In the genomic region with DNA sequence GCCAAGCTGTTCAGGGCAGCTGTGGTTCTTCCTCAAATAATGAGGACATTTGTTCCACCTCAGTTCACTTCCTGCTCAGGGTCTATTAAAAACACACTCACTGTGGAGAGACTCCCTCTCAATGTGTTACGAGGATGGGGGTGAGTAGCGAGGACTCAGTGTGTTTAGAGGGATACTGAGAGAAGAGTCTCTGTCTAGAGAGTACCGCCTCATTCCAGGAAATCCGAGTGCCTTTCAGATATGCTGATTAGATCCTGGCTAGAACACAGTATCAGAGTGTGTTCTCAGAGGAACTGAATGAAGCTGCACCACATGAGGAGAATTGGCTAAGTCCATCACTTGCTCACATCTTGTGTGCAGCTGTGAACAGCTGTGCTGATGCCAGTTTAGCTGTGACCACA, we compare ENCODE assay signal across 10 mouse cellular contexts.
A peak's percentile ranks its signal among the peaks of the same experiment; 100 is the strongest.
DNase-seq lines count a peak whose midpoint lies in the region; ATAC-seq lines count a peak whose summit lies in the region.
"Had no signal": no experiment of that assay in that cellular context is flagged by ENCODE, and none has a peak within 500 bp of the region (broad histone marks: within the 10 kb centered on the region; RNA-seq: fewer than 3 reads in every experiment).

No protein-coding gene starts in this region.

- 32% methylated on average over 4 of the region's 4 CpGs for WGBS in hindbrain, embryonic 13.5 days
- WGBS in neural tube, embryonic 11.5 days, result 29% methylated on average over 4 of the region's 4 CpGs

- H3K36me3 ChIP-seq in hindbrain, embryonic 13.5 days, result no peaks in the 10 kb centered on the region
- no peaks in the 10 kb centered on the region for H3K36me3 ChIP-seq in neural tube, embryonic 11.5 days (ENCODE audit: control insufficient read depth, insufficient read depth, low read length)
- H3K36me3 ChIP-seq: heart, embryonic 15.5 days had no signal

- no peak overlapping the region for H3K9ac ChIP-seq in hindbrain, embryonic 13.5 days
- no peak overlapping the region for H3K9ac ChIP-seq in neural tube, embryonic 11.5 days (ENCODE audit: low read length)
- H3K9ac ChIP-seq: heart, embryonic 15.5 days had no signal

- peaks cover 3% of the 10 kb centered on the region; the same call in 1 of the 2 replicates for H3K4me1 ChIP-seq in hindbrain, embryonic 13.5 days (replicated peaks)
- H3K4me1 ChIP-seq in neural tube, embryonic 11.5 days (ENCODE audit: control insufficient read depth, insufficient read depth, low read length), result no peaks in the 10 kb centered on the region
- H3K4me1 ChIP-seq: heart, embryonic 15.5 days had no signal

- DNase-seq in kidney, postnatal 14 days, result peak; percentile 2
- no peak for DNase-seq in kidney, adult 9 months
- DNase-seq in embryo, embryonic 11 days, result peak; percentile 21
- DNase-seq in neural tube, embryonic 11.5 days (ENCODE audit: low spot score), result no peak
- no peak for DNase-seq in adrenal gland, postnatal 25 days
- DNase-seq in adrenal gland, postnatal 4 days (ENCODE audit: low spot score in 2 of 2), result no peak
- no peak for DNase-seq in yolk sac, embryonic 10.5 days (ENCODE audit: low spot score)

- no peaks in the 10 kb centered on the region for H3K27me3 ChIP-seq in hindbrain, embryonic 13.5 days
- no peaks in the 10 kb centered on the region for H3K27me3 ChIP-seq in neural tube, embryonic 11.5 days (ENCODE audit: control insufficient read depth, insufficient read depth, low read length)
- H3K27me3 ChIP-seq: heart, embryonic 15.5 days had no signal

- no peak overlapping the region for H3K4me3 ChIP-seq in hindbrain, embryonic 13.5 days
- H3K4me3 ChIP-seq in neural tube, embryonic 11.5 days (ENCODE audit: low read depth, low read length), result no peak overlapping the region
- H3K4me3 ChIP-seq: heart, embryonic 15.5 days had no signal

- no peak overlapping the region for H3K4me2 ChIP-seq in hindbrain, embryonic 13.5 days
- H3K4me2 ChIP-seq in neural tube, embryonic 11.5 days (ENCODE audit: low read depth), result no peak overlapping the region
- H3K4me2 ChIP-seq: heart, embryonic 15.5 days; liver, embryonic 11.5 days had no signal

- 0 out of 2 replicates have a peak, but pooled peaks have one; percentile 61 for ATAC-seq in hindbrain, embryonic 13.5 days (ENCODE audit: low FRiP score)
- ATAC-seq in neural tube, embryonic 11.5 days (ENCODE audit: insufficient read depth, low FRiP score, low TSS enrichment), result peak; percentile 31; the same call in 1 of the 2 replicates

- no peak overlapping the region for H3K27ac ChIP-seq in hindbrain, embryonic 13.5 days
- H3K27ac ChIP-seq in neural tube, embryonic 11.5 days (ENCODE audit: low read depth, low read length), result no peak overlapping the region
- H3K27ac ChIP-seq: heart, embryonic 15.5 days had no signal

- no peaks in the 10 kb centered on the region for H3K9me3 ChIP-seq in hindbrain, embryonic 13.5 days
- H3K9me3 ChIP-seq in neural tube, embryonic 11.5 days (ENCODE audit: control insufficient read depth, low read length), result no peaks in the 10 kb centered on the region
- H3K9me3 ChIP-seq: heart, embryonic 15.5 days had no signal

Comparison
In these comparisons a context has a peak if more than half of its experiments do, and no peak if none do; other contexts are left out.
1. DNase-seq: peak in kidney, postnatal 14 days (single experiment) and embryo, embryonic 11 days (single experiment); none in kidney, adult 9 months (single experiment), neural tube, embryonic 11.5 days (single experiment), adrenal gland, postnatal 25 days (single experiment), adrenal gland, postnatal 4 days (0 of 2) and yolk sac, embryonic 10.5 days (single experiment).